Mouse (Mus musculus) inflammation-experienced regulatory T-cells, adult 16 weeks (primary cell): ENCODE data around the gene Gcnt3. TPM values are rescaled to one million over a fixed set of nuclear protein-coding genes. Genes with fewer than 3 reads are reported as not detected.

Experiments used
- polyA plus RNA-seq: library from polyadenylated mRNA; unstranded; fragments of 100-300 nt; shearing (Covaris generic); gene quantifications from one replicate; pipeline ENCODE4 v1.2.1, GENCODE M21; 2017

Gcnt3 gene
- not detected for polyA plus RNA-seq

DNA sequence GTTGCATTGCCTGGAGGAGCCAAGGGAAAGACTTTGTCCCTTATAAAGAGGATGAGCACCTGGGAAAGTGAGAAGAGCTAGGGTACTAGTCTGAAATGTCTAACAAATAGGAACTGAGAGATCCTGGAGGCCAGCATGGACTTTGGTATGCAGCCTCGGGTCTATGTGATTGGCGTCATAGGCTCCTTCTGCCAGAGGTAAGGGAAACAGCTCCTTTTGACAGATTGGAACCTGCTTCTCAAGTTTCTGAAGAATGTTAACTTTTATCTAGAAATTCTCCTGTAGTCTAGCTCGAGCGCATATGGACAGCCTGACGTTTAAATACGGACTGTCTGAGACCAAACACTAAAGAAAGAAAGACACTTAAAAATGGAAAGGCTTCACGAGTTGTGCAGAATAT is at the start of gene Gcnt3:
Gcnt3 (minus strand) TSS at position 101 of the 400 bp plus-strand sequence.

DNA sequence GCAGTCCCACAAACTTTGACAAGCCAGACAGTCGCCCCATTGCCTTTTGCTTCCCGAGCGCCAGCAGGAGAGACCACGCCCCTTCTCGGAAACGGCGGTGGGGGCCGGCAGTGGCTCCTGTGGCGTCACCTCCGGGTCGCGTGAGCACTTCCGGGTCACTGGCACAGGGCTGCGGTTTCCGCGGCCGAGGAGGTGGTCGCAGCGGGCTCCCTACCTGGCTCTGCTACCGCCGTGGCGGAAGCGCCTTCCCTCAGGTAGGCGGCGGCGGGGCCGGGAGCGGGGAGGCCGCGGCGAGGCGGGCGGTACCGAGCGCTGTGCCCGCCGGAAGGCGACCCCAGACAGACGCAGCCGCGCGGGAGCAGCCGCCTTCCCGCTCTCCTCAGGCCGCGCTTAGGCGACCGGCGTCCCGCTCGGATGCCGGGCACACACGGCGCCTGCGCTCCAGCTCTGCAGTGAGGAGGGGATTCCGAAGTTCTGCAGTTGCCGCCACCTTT is 25.4 kb downstream of the Gcnt3 start, which contains the start of gene Gtf2a2:
Gtf2a2 (plus strand) TSS at position 143 of the 494 bp plus-strand sequence.

DNA sequence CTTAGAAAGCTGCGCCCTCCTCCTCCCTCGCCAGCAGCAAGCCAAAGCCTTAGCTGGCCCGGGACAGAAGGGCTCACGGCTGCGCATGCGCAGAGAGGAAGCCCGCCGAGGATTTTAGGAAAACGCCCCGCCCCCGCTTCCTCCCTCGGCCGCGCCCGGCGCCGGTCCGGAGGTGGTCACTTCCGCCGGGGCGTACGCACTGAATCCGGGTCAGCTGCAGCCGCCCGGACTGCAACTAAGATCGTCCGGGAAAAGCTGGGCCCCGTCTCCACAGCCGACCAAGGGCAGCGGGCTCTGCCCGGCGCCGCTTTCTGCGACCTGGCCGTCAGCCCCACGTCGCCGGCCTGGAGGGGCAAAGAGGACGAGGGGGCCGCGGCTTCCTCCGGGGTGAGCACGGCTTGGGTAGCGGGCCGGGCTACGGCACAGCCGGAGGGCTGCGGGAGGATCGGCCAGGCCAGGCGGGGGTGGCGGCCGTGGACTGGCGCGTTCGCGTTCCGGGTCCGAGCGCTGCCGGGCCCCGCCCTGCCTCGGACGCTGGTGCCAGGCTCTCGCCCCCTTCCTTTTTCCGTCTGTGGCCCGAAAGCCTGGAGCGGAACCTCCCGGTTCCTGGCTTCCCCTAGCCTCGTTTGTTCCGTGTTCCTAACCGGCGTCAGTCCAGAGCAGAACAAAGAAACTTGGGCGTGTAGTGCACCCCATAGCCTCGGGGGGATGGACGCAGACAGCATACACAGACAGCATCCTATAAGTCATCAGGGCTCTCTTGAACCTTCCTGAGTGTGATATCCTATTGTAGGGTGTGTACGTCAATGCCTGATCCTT is 48.4 kb downstream of the Gcnt3 start, which contains the start of gene Bnip2:
Bnip2 (plus strand) TSS at position 164 of the 819 bp plus-strand sequence.

Other genes starting within 250 kb of the Gcnt3 start
- 149 TPM for gene Bnip2, start 48.6 kb downstream of the Gcnt3 start, polyA plus RNA-seq
- 163 TPM for gene Gtf2a2, start 25.5 kb downstream of the Gcnt3 start, polyA plus RNA-seq
- gene Fam81a, start 104.5 kb upstream of the Gcnt3 start, polyA plus RNA-seq: 0.28 TPM
- gene Myo1e, start 169.3 kb upstream of the Gcnt3 start, polyA plus RNA-seq: 102 TPM